Mouse (Mus musculus) heart, adult 8-10 months (tissue): ENCODE data around the gene Bcl7b. TPM values are rescaled to one million over a fixed set of nuclear protein-coding genes. Genes with fewer than 3 reads are reported as not detected.

Experiments used
- DNase-seq: peaks from one replicate; pipeline ENCODE4 v3.0.0; 2022; ENCODE audit warnings: low spot score
- total RNA-seq, 4 experiments: library from RNA; stranded (reverse); gene quantifications; 2 replicates each; pipeline ENCODE4 v1.2.4; 2022

The Bcl7b gene
- 10 to 100 TPM; 39.8 to 47.6 (median 44.6) TPM for total RNA-seq

GRCm38 (mm10) chr5:135168063-135169062 lies at the start of gene Bcl7b:
Gene Bcl7b (plus strand): TSS chr5:135168283.
- DNase-seq, result peak; percentile 97

- peak; percentile 54 for DNase-seq
Measured at GRCm38 (mm10) chr5:135118589-135119081, 49.4 kb upstream of the Bcl7b start.

GRCm38 (mm10) chr5:135120753-135121152 lies 47.3 kb upstream of the Bcl7b start:
- no peak for DNase-seq

GRCm38 (mm10) chr5:135126121-135126520 lies 42.0 kb upstream of the Bcl7b start:
- DNase-seq, result no peak

- no peak for DNase-seq
Measured at GRCm38 (mm10) chr5:135127669-135128068, 40.4 kb upstream of the Bcl7b start.

GRCm38 (mm10) chr5:135129747-135130146 lies 38.3 kb upstream of the Bcl7b start:
- DNase-seq, result no peak

GRCm38 (mm10) chr5:135133736-135134405 lies 34.2 kb upstream of the Bcl7b start:
- DNase-seq, result no peak

- DNase-seq, result no peak
Measured at GRCm38 (mm10) chr5:135134534-135134933, 33.5 kb upstream of the Bcl7b start.

GRCm38 (mm10) chr5:135139881-135140280 lies 28.2 kb upstream of the Bcl7b start:
- no peak for DNase-seq

GRCm38 (mm10) chr5:135144469-135144868 lies 23.6 kb upstream of the Bcl7b start:
- no peak for DNase-seq

GRCm38 (mm10) chr5:135145532-135145931 lies 22.6 kb upstream of the Bcl7b start:
- DNase-seq, result no peak

GRCm38 (mm10) chr5:135145955-135146354 lies 22.1 kb upstream of the Bcl7b start:
- no peak for DNase-seq

- DNase-seq, result no peak
Measured at GRCm38 (mm10) chr5:135148715-135149052, 19.4 kb upstream of the Bcl7b start.

GRCm38 (mm10) chr5:135149053-135149819 lies 18.8 kb upstream of the Bcl7b start, which contains the start of gene Tbl2:
Gene Tbl2 (plus strand): TSS chr5:135149657.
- DNase-seq, result peak; percentile 98

GRCm38 (mm10) chr5:135149820-135150178 lies 18.3 kb upstream of the Bcl7b start:
- no peak for DNase-seq

GRCm38 (mm10) chr5:135156496-135156895 lies 11.6 kb upstream of the Bcl7b start:
- no peak for DNase-seq

- peak; percentile 22 for DNase-seq
Measured at GRCm38 (mm10) chr5:135161221-135161620, 6.9 kb upstream of the Bcl7b start.

GRCm38 (mm10) chr5:135161650-135162049 lies 6.4 kb upstream of the Bcl7b start:
- no peak for DNase-seq

- DNase-seq, result no peak
Measured at GRCm38 (mm10) chr5:135162361-135162760, 5.7 kb upstream of the Bcl7b start.

- DNase-seq, result no peak
Measured at GRCm38 (mm10) chr5:135162821-135163220, 5.3 kb upstream of the Bcl7b start.

- no peak for DNase-seq
Measured at GRCm38 (mm10) chr5:135166909-135167308, 1.2 kb upstream of the Bcl7b start.

GRCm38 (mm10) chr5:135167469-135167868 lies 614 bp upstream of the Bcl7b start:
- no peak for DNase-seq
